Mouse (Mus musculus) Muller cell, postnatal 12 days (primary cell): ENCODE results near the gene Zfp654.

Experiments
- DNase-seq: peaks from one replicate; pipeline ENCODE4 v3.0.0-alpha.2; 2015; ENCODE audit errors: inconsistent ontology term

Zfp654 gene

GRCm38 (mm10) chr16:64766696-64767300, 84.7 kb downstream of the Zfp654 start:
- DNase-seq: no peak

- DNase-seq: no peak
These were observed 92.2 kb downstream of the Zfp654 start for GRCm38 (mm10) chr16:64759245-64759626.

GRCm38 (mm10) chr16:64758561-64759244, 92.7 kb downstream of the Zfp654 start:
- no peak for DNase-seq

GRCm38 (mm10) chr16:64757666-64758400, 93.6 kb downstream of the Zfp654 start:
- DNase-seq: no peak

- no peak for DNase-seq
These were observed 95.1 kb downstream of the Zfp654 start for GRCm38 (mm10) chr16:64756321-64756720.

- DNase-seq: peak; percentile 43
These were observed 96.7 kb downstream of the Zfp654 start for GRCm38 (mm10) chr16:64754743-64755139.

- DNase-seq: no peak
These were observed 97.3 kb downstream of the Zfp654 start for GRCm38 (mm10) chr16:64753990-64754742.

GRCm38 (mm10) chr16:64748237-64748636, 103.2 kb downstream of the Zfp654 start:
- peak; percentile 51 for DNase-seq

GRCm38 (mm10) chr16:64745089-64745488, 106.4 kb downstream of the Zfp654 start:
- DNase-seq: no peak

- DNase-seq: no peak
These were observed 114.2 kb downstream of the Zfp654 start for GRCm38 (mm10) chr16:64737289-64737688.
